Mouse (Mus musculus) forebrain, embryonic 13.5 days (tissue): ENCODE results near the gene Stac. TPM values are rescaled to one million over a fixed set of nuclear protein-coding genes. Genes with fewer than 3 reads are reported as not detected.

Experiments
- ATAC-seq: fragments of 200-750 bp; cut with Nextera tagmentation; 2 replicates; pipeline ENCODE4 v1.8.0; 2017
- H3K27ac ChIP-seq: fragments of 300-500 bp; sonication (generic); 2 replicates; pipeline ENCODE4 v1.5.1; 2015; ENCODE audit warnings: inconsistent platforms, mild to moderate bottlenecking, moderate library complexity
- H3K27me3 ChIP-seq: fragments of 300-500 bp; sonication (generic); 2 replicates; pipeline ENCODE4 v1.6.1; 2015; ENCODE audit warnings: mild to moderate bottlenecking, inconsistent platforms
- H3K36me3 ChIP-seq: fragments of 300-500 bp; sonication (generic); 2 replicates; pipeline ENCODE4 v1.6.1; 2015; ENCODE audit warnings: mild to moderate bottlenecking, inconsistent platforms; ENCODE audit not compliant: poor library complexity, severe bottlenecking
- H3K4me1 ChIP-seq: fragments of 300-500 bp; sonication (generic); 2 replicates; pipeline ENCODE4 v1.6.1; 2015; ENCODE audit warnings: inconsistent platforms
- H3K4me2 ChIP-seq: fragments of 300-500 bp; sonication (generic); 2 replicates; pipeline ENCODE4 v1.6.1; 2015; ENCODE audit warnings: inconsistent platforms, mild to moderate bottlenecking, moderate library complexity
- H3K4me3 ChIP-seq: fragments of 300-500 bp; sonication (generic); 2 replicates; pipeline ENCODE4 v1.5.1; 2015; ENCODE audit warnings: mild to moderate bottlenecking, inconsistent platforms
- H3K9ac ChIP-seq: fragments of 300-500 bp; sonication (generic); 2 replicates; pipeline ENCODE4 v1.6.1; 2015; ENCODE audit warnings: mild to moderate bottlenecking, inconsistent platforms
- H3K9me3 ChIP-seq: fragments of 300-500 bp; sonication (generic); replicated peaks from 2 replicates; pipeline ENCODE4 v1.6.1; 2016; ENCODE audit warnings: inconsistent platforms
- WGBS: fragments of 180-500 bp; shearing (Covaris S2); methylation state at CpG from one replicate; pipeline ENCODE4 v1.1.7; 2015; 5-methylcytosine and 5-hydroxymethylcytosine counted together
- polyA plus RNA-seq: library from polyadenylated mRNA; unstranded; fragments of >200 nt; fragmentation: Nextera tagmentation; extraction: Ambion mirVana; gene quantifications from 2 replicates; pipeline ENCODE4 v1.2.1, GENCODE M21; 2015

Gene Stac
- polyA plus RNA-seq, 1 experiment from 2014 or later, result 3.1 TPM

DNA sequence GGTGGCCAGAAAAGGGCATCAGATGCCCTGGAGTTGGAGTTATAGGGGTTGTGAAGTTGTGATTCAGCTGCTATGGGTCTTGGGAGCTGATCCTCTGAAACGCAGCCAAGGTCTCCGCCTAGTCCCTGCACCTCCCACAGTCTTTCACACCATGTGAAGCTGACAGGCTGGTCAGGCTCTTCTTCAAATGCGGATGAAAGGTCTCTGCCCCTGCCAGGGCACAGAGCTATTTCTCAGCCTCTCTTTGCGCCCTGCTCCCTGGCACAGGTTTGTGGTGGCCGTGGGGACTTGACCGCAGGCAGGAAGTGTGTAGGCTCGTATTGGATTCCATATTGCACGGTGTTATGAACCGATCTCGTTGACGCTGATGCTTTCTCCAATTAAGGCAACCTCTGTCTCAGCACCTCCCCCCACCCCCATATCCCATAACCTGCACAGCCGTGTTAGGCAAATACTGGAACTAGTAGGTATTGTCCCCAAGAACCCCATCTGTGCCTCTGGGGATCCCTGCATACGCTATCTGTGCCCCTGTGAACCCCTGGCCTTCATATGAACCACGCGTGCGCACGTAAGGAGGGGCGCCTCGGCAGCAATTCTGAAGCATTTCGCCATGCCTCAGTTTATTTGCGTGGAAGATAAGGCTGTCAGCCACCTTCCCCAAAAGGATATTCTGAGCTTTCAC is 139.7 kb downstream of the Stac start:
- Histone ChIP-seq H3K4me3 (no peak overlapping the region), H3K4me2 (no peak overlapping the region), H3K36me3 (no peaks in the 10 kb centered on the region), H3K27me3 (no peaks in the 10 kb centered on the region), H3K4me1 (no peaks in the 10 kb centered on the region), H3K27ac (no peak overlapping the region), H3K9ac (no peak overlapping the region), H3K9me3 (no peaks in the 10 kb centered on the region)
- 91% methylated on average over 21 of the region's 21 CpGs for WGBS
- no peak for ATAC-seq

DNA sequence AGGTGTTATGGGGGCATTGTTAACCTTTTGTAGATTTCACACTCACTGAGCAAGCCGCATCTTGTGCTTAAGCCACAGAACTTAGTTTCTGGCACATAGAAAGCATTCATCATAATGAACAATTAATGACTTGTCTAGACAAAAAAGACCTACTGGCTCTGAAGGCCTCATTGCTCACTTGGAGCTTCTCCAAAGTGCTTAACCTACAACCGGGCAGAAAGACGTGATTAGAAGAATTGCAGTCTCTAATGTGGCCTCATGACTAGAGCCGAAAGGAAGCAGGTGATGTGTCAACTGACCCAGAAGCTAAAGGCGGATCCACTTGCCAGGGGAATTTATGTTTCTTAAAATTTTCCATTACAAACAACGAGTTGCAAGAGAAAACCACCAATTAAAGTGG is 147.5 kb downstream of the Stac start:
- no peak for ATAC-seq
- H3K4me1 ChIP-seq, result no peaks in the 10 kb centered on the region
- H3K36me3 ChIP-seq, result no peaks in the 10 kb centered on the region
- H3K4me2 ChIP-seq, result no peak overlapping the region
- no peak overlapping the region for H3K27ac ChIP-seq
- no peaks in the 10 kb centered on the region for H3K27me3 ChIP-seq
- H3K9me3 ChIP-seq, result no peaks in the 10 kb centered on the region
- no peak overlapping the region for H3K4me3 ChIP-seq
- WGBS, result 57% methylated on average over 6 of the region's 6 CpGs
- no peak overlapping the region for H3K9ac ChIP-seq

DNA sequence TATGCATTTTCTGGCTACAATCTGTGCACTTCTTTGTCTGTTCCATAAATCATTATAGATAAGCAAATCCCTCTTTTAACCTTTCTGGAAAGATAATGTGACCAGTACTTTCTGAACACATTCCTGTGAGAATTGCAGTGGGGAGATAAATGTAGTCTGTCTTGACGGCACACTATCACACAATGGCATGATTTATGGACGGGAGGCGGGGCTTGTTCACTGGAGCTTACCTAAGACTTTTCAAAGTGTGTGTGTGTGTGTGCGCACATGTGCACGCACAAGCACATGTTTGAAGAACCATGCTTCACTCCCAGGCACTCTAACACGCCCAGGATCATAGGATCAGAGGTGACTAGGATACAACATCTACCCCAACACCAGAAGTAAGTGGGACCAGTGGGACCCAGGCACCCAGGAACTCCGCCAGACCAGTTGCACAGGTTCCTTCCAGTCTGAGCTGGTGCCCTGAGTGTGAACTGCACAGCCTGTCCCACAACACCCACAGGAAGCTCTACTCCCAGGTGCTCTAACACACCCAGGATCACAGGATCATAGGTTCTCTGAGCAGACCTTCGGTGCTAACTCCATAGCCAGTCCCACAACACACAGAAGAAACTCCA is 154.6 kb downstream of the Stac start:
- H3K4me2 ChIP-seq, result no peak overlapping the region
- no peak for ATAC-seq
- no peak overlapping the region for H3K27ac ChIP-seq
- H3K9ac ChIP-seq, result no peak overlapping the region
- H3K36me3 ChIP-seq, result no peaks in the 10 kb centered on the region
- H3K27me3 ChIP-seq, result no peaks in the 10 kb centered on the region
- no peak overlapping the region for H3K4me3 ChIP-seq
- 86% methylated on average over 8 of the region's 8 CpGs for WGBS
- H3K4me1 ChIP-seq, result no peaks in the 10 kb centered on the region
- H3K9me3 ChIP-seq, result no peaks in the 10 kb centered on the region

DNA sequence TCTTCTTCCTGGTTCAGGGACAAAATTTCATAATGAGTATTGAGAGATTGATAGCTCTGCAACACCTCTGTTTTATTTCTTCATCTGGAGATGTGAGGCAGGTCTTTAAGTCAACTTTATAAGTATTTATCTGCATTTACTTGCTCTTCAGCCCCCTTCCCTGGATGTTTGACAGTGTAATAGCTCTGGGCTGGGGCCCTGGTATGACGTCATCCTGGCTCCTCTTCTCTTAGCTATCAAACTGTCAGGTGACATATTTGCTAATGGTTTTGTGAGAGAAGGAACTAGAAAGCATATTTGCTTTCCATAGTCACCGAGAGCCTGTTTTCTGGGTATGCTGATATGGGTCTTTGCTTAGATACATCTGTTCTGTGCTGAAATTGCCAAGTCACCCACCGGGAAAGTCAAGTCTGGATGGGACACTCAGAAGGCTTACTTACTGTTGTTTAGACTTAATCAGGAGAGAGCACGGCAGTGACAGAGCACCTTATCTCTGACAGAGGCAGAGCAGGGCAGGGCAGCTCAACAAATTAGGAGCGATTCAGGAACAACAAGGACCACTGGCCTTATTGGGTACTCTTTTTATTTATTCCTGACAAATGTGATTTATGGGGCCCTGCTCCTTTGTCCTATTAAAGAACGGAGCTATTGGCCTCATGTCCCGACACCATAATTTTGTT is 155.3 kb downstream of the Stac start:
- no peak for ATAC-seq
- no peak overlapping the region for H3K27ac ChIP-seq
- WGBS, result 84% methylated on average over 7 of the region's 7 CpGs
- no peaks in the 10 kb centered on the region for H3K36me3 ChIP-seq
- no peak overlapping the region for H3K9ac ChIP-seq
- H3K4me3 ChIP-seq, result no peak overlapping the region
- H3K27me3 ChIP-seq, result no peaks in the 10 kb centered on the region
- H3K4me2 ChIP-seq, result no peak overlapping the region
- no peaks in the 10 kb centered on the region for H3K9me3 ChIP-seq
- H3K4me1 ChIP-seq, result no peaks in the 10 kb centered on the region

DNA sequence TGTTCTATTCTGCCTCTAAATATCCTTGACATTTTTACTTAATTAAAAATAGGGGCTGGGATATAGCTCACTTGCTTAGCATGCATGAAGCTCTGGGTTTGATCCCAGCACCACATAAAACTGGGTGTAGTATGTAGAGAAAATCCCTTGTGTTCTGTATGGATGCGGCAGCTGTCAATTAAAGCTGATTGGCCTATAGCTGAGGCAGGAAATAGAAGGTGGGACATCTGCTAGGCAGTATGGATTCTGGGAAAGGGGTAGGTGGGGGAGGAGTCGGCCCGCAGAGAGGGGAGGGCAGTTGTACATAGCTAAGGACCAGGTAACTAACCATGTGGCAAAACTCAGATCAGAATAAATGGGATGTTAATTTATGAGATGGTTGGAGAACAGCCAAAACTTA is 166.3 kb downstream of the Stac start:
- no peak overlapping the region for H3K4me2 ChIP-seq
- H3K4me3 ChIP-seq, result no peak overlapping the region
- H3K9ac ChIP-seq, result no peak overlapping the region
- no peaks in the 10 kb centered on the region for H3K36me3 ChIP-seq
- H3K4me1 ChIP-seq, result no peaks in the 10 kb centered on the region
- ATAC-seq, result no peak
- H3K27me3 ChIP-seq, result no peaks in the 10 kb centered on the region
- 95% methylated on average over 3 of the region's 3 CpGs for WGBS
- H3K27ac ChIP-seq, result no peak overlapping the region
- no peaks in the 10 kb centered on the region for H3K9me3 ChIP-seq

DNA sequence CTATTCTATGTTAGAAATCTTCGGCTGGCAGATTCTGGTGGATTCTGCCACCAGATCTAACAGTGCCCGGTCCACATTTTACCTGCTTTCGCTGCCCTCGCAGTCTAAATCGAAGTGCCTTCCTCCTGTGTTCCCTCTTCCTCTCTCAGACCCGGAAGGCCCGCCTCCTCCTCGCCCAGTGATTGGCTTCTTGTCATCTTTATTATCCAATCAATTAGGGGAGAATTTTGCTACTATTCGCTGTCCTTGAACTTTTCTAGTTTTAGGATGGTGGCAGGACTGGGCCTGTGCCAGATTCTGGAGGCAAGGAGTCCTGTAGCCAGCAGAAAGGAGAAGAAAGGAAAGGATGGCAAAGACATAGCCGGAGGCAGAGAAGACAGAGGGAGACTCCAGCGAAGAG is 167.0 kb downstream of the Stac start:
- Histone ChIP-seq H3K27me3 (no peaks in the 10 kb centered on the region), H3K9me3 (no peaks in the 10 kb centered on the region), H3K36me3 (no peaks in the 10 kb centered on the region), H3K4me3 (no peak overlapping the region), H3K27ac (no peak overlapping the region), H3K9ac (no peak overlapping the region), H3K4me2 (no peak overlapping the region), H3K4me1 (no peaks in the 10 kb centered on the region)
- ATAC-seq, result no peak
- WGBS, result 91% methylated on average over 11 of the region's 11 CpGs

DNA sequence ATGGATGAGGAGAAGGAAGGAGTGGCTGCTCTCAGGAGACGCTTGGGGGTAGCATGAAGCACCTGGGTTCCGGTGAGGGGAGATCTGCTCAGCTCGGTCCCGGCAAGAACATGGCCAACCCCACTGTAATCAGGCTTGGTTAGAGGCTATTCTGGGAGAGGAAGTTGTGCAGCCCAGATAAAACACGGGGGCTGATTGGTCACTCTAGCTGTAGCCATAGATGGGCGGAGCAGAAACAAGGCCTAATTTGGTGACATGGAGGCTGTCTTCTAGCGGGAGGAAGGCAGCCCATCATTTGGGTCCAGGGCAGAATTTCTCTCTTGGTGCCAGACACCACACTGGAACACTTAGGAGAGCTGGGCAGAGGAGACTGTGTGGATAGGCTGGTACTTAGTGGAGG is 167.9 kb downstream of the Stac start:
- no peak overlapping the region for H3K27ac ChIP-seq
- 93% methylated on average over 7 of the region's 7 CpGs for WGBS
- no peaks in the 10 kb centered on the region for H3K27me3 ChIP-seq
- no peaks in the 10 kb centered on the region for H3K36me3 ChIP-seq
- ATAC-seq, result no peak
- H3K4me2 ChIP-seq, result no peak overlapping the region
- no peaks in the 10 kb centered on the region for H3K9me3 ChIP-seq
- H3K4me1 ChIP-seq, result no peaks in the 10 kb centered on the region
- no peak overlapping the region for H3K9ac ChIP-seq
- no peak overlapping the region for H3K4me3 ChIP-seq

DNA sequence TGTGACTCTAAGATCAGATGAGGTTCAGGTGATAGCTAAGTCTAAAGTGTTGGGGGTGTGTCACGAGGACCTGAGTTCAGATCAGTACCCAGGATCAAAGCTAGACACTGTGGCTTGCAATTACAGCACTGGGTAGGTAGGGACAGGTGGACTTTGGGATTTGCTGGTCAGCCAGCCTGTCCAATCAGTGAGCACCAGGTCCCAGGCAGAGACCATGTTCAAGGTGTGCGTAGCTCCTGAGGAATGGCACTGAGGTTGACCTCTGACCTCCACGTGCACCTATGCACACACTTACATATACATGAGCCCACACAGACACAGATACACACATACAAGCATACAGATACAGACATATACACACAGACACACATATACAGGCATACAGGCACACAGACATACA is 174.6 kb downstream of the Stac start:
- Histone ChIP-seq H3K4me2 (no peak overlapping the region), H3K9me3 (no peaks in the 10 kb centered on the region), H3K27me3 (no peaks in the 10 kb centered on the region), H3K36me3 (no peaks in the 10 kb centered on the region), H3K4me3 (no peak overlapping the region), H3K9ac (no peak overlapping the region), H3K4me1 (no peaks in the 10 kb centered on the region), H3K27ac (no peak overlapping the region)
- ATAC-seq, result 0 out of 2 replicates have a peak, but pooled peaks have one; percentile 13
- WGBS, result 88% methylated on average over 3 of the region's 3 CpGs

DNA sequence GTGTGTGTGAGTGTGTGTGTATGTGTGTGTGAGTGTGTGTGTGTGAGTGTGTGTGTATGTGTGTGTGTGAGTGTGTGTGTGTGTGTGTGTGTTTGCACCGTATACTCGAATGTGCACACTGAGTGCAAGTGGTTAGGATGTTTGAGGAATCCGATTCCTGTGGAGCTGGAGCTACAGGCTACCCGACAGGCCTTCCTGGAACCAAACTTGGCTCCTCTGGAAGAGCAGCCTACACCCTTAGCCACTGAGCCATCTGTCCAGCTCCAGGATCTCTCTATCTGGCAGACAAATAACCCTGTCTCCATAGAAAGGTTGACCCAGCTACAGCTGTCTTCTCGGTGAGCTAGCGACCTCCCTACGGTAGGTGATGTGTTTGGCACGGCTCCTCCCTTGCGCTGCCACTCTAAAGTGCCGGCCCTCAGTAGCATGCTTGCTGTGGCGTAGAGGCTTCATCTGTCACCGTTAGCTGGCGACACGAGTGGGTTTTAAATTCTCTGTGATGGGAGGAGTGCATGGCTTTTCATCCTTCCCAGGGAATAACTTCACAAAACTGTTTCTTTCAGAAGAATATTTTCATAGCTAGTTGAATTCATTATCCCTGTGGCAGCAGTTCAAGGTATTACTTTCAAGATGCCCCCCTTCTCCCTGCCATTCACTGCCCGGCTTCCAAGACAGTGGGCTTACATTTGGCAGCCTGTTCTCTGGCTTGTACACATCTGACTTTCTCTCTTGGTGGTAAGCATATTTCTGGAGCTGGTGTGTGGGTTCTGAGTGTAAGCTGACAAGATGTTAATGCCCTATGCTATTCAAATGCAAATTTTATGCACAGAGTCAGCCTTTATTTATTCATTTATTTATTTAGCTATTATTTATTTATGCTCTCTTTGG is 175.3 kb downstream of the Stac start:
- no peaks in the 10 kb centered on the region for H3K9me3 ChIP-seq
- H3K4me2 ChIP-seq, result no peak overlapping the region
- H3K36me3 ChIP-seq, result no peaks in the 10 kb centered on the region
- WGBS, result 70% methylated on average over 15 of the region's 15 CpGs
- no peak overlapping the region for H3K27ac ChIP-seq
- H3K4me3 ChIP-seq, result no peak overlapping the region
- no peaks in the 10 kb centered on the region for H3K27me3 ChIP-seq
- H3K9ac ChIP-seq, result no peak overlapping the region
- H3K4me1 ChIP-seq, result no peaks in the 10 kb centered on the region
- no peak for ATAC-seq
